Mouse (Mus musculus) kidney, embryonic 15.5 days (tissue): ENCODE measurements around the gene 4930524J08Rik. TPM values are rescaled to one million over a fixed set of nuclear protein-coding genes. Genes with fewer than 3 reads are reported as not detected.
A peak's percentile ranks its signal among the peaks of the same experiment; 100 is the strongest.

Experiments used
- ATAC-seq: fragments of 200-750 bp; cut with Nextera tagmentation; replicated peaks from 2 replicates; pipeline ENCODE4 v1.8.0; 2017; ENCODE audit warnings: moderate TSS enrichment; ENCODE audit not compliant: low FRiP score
- H3K27ac ChIP-seq: fragments of 300-500 bp; sonication (generic); 2 replicates; pipeline ENCODE4 v1.5.1; 2015; ENCODE audit warnings: mild to moderate bottlenecking, inconsistent platforms
- H3K27me3 ChIP-seq: fragments of 300-500 bp; sonication (generic); 2 replicates; pipeline ENCODE4 v1.6.1; 2015; ENCODE audit warnings: inconsistent platforms
- H3K36me3 ChIP-seq: fragments of 300-500 bp; sonication (generic); 2 replicates; pipeline ENCODE4 v1.6.1; 2015; ENCODE audit warnings: inconsistent platforms
- H3K4me1 ChIP-seq: fragments of 300-500 bp; sonication (generic); 2 replicates; pipeline ENCODE4 v1.6.1; 2015; ENCODE audit warnings: inconsistent platforms
- H3K4me2 ChIP-seq: fragments of 300-500 bp; sonication (generic); 2 replicates; pipeline ENCODE4 v1.6.1; 2015; ENCODE audit warnings: moderate library complexity, mild to moderate bottlenecking, inconsistent platforms
- H3K4me3 ChIP-seq: fragments of 300-500 bp; sonication (generic); replicated peaks from 2 replicates; pipeline ENCODE4 v1.5.1; 2015; ENCODE audit warnings: mild to moderate bottlenecking, inconsistent platforms
- H3K9ac ChIP-seq: fragments of 300-500 bp; sonication (generic); 2 replicates; pipeline ENCODE4 v1.6.1; 2015; ENCODE audit warnings: mild to moderate bottlenecking, inconsistent platforms
- H3K9me3 ChIP-seq: fragments of 300-500 bp; sonication (generic); replicated peaks from 2 replicates; pipeline ENCODE4 v1.6.1; 2016; ENCODE audit warnings: inconsistent platforms
- WGBS: fragments of 180-500 bp; shearing (Covaris S2); methylation state at CpG from one replicate; pipeline ENCODE4 v1.1.7; 2015; ENCODE audit warnings: mixed read lengths; 5-methylcytosine and 5-hydroxymethylcytosine counted together
- polyA plus RNA-seq: library from polyadenylated mRNA; unstranded; fragments of >200 nt; fragmentation: Nextera tagmentation; extraction: Ambion mirVana; gene quantifications from 2 replicates; pipeline ENCODE4 v1.2.1, GENCODE M21; 2015

4930524J08Rik gene
- 1.9 and 2.6 TPM in 2 replicates for polyA plus RNA-seq

- peak within 1 kb of the TSS; percentile 100 for H3K27ac ChIP-seq
- H3K27me3 ChIP-seq = no peaks in the 10 kb centered on the region
- H3K36me3 ChIP-seq = peaks cover 3% of the 10 kb centered on the region
- H3K9ac ChIP-seq = peak within 1 kb of the TSS; percentile 97
- ATAC-seq = peak; percentile 98
- peak within 1 kb of the TSS; percentile 94 for H3K4me3 ChIP-seq
- under 1% methylated on average over 89 of the region's 97 CpGs for WGBS
- H3K4me1 ChIP-seq = peaks cover 26% of the 10 kb centered on the region
- no peaks in the 10 kb centered on the region for H3K9me3 ChIP-seq
- peak within 1 kb of the TSS; percentile 68 for H3K4me2 ChIP-seq
Measured at GRCm38 (mm10) chr5:99978699-99979442, at the start of gene 4930524J08Rik, which contains the start of gene Hnrnpd. 4930524J08Rik (plus strand) TSS chr5:99979061. Hnrnpd (minus strand) TSS chr5:99978938.

- Histone ChIP-seq H3K4me2 (no peak overlapping the region), H3K36me3 (no peaks in the 10 kb centered on the region), H3K4me3 (no peak overlapping the region), H3K4me1 (no peaks in the 10 kb centered on the region), H3K27ac (no peak overlapping the region), H3K9ac (no peak overlapping the region), H3K27me3 (no peaks in the 10 kb centered on the region), H3K9me3 (no peaks in the 10 kb centered on the region)
- no peak for ATAC-seq
- WGBS = 83% methylated on average over 6 of the region's 6 CpGs
Measured at GRCm38 (mm10) chr5:99931910-99932309, 47.0 kb upstream of the 4930524J08Rik start.

- Histone ChIP-seq H3K9me3 (peaks cover 4% of the 10 kb centered on the region; the same call in 1 of the 2 replicates), H3K9ac (no peak overlapping the region), H3K4me3 (no peak overlapping the region), H3K27ac (no peak overlapping the region), H3K27me3 (no peaks in the 10 kb centered on the region), H3K4me2 (no peak overlapping the region), H3K36me3 (no peaks in the 10 kb centered on the region), H3K4me1 (no peaks in the 10 kb centered on the region)
- 89% methylated on average over 3 of the region's 3 CpGs for WGBS
- ATAC-seq = no peak
Measured at GRCm38 (mm10) chr5:99939440-99939839, 39.4 kb upstream of the 4930524J08Rik start.

GRCm38 (mm10) chr5:99941273-99941672, 37.6 kb upstream of the 4930524J08Rik start:
- H3K4me2 ChIP-seq = no peak overlapping the region
- H3K9ac ChIP-seq = no peak overlapping the region
- peaks cover 4% of the 10 kb centered on the region; the same call in 1 of the 2 replicates for H3K9me3 ChIP-seq
- no peaks in the 10 kb centered on the region for H3K4me1 ChIP-seq
- ATAC-seq = no peak
- H3K4me3 ChIP-seq = no peak overlapping the region
- no peak overlapping the region for H3K27ac ChIP-seq
- WGBS = 75% methylated on average over 10 of the region's 10 CpGs
- H3K27me3 ChIP-seq = no peaks in the 10 kb centered on the region
- H3K36me3 ChIP-seq = no peaks in the 10 kb centered on the region

- H3K27me3 ChIP-seq = no peaks in the 10 kb centered on the region
- no peaks in the 10 kb centered on the region for H3K4me1 ChIP-seq
- H3K4me2 ChIP-seq = no peak overlapping the region
- no peak for ATAC-seq
- peaks cover 4% of the 10 kb centered on the region; the same call in 1 of the 2 replicates for H3K9me3 ChIP-seq
- H3K27ac ChIP-seq = no peak overlapping the region
- H3K9ac ChIP-seq = no peak overlapping the region
- no peak overlapping the region for H3K4me3 ChIP-seq
- WGBS = 53% methylated on average over 10 of the region's 10 CpGs
- H3K36me3 ChIP-seq = no peaks in the 10 kb centered on the region
Measured at GRCm38 (mm10) chr5:99941776-99942502, 36.9 kb upstream of the 4930524J08Rik start.

GRCm38 (mm10) chr5:99952513-99952912, 26.3 kb upstream of the 4930524J08Rik start:
- no peak overlapping the region for H3K4me2 ChIP-seq
- no peak overlapping the region for H3K27ac ChIP-seq
- no peak for ATAC-seq
- H3K4me3 ChIP-seq = no peak overlapping the region
- no peak overlapping the region for H3K9ac ChIP-seq
- 0 out of 2 replicates have a peak, but pooled peaks cover 7% of the 10 kb centered on the region for H3K4me1 ChIP-seq
- WGBS = 86% methylated on average over 5 of the region's 5 CpGs
- H3K9me3 ChIP-seq = no peaks in the 10 kb centered on the region
- no peaks in the 10 kb centered on the region for H3K27me3 ChIP-seq
- H3K36me3 ChIP-seq = peaks cover 19% of the 10 kb centered on the region

GRCm38 (mm10) chr5:99953883-99954282, 25.0 kb upstream of the 4930524J08Rik start:
- no peak overlapping the region for H3K4me3 ChIP-seq
- peaks cover 26% of the 10 kb centered on the region for H3K36me3 ChIP-seq
- H3K9ac ChIP-seq = no peak overlapping the region
- no peak overlapping the region for H3K4me2 ChIP-seq
- no peaks in the 10 kb centered on the region for H3K9me3 ChIP-seq
- WGBS = 65% methylated on average over 1 of the region's 1 CpGs
- no peaks in the 10 kb centered on the region for H3K4me1 ChIP-seq
- ATAC-seq = no peak
- H3K27me3 ChIP-seq = no peaks in the 10 kb centered on the region
- H3K27ac ChIP-seq = no peak overlapping the region

- H3K9me3 ChIP-seq = no peaks in the 10 kb centered on the region
- no peak overlapping the region for H3K27ac ChIP-seq
- H3K4me3 ChIP-seq = no peak overlapping the region
- H3K27me3 ChIP-seq = no peaks in the 10 kb centered on the region
- no peak overlapping the region for H3K9ac ChIP-seq
- no peak overlapping the region for H3K4me2 ChIP-seq
- peaks cover 55% of the 10 kb centered on the region for H3K36me3 ChIP-seq
- 90% methylated on average over 1 of the region's 1 CpGs for WGBS
- no peaks in the 10 kb centered on the region for H3K4me1 ChIP-seq
- no peak for ATAC-seq
Measured at GRCm38 (mm10) chr5:99958666-99959065, 20.2 kb upstream of the 4930524J08Rik start.

- Histone ChIP-seq H3K4me2 (no peak overlapping the region), H3K9me3 (no peaks in the 10 kb centered on the region), H3K4me3 (no peak overlapping the region), H3K27me3 (no peaks in the 10 kb centered on the region), H3K36me3 (peaks cover 61% of the 10 kb centered on the region), H3K4me1 (no peaks in the 10 kb centered on the region), H3K27ac (no peak overlapping the region), H3K9ac (no peak overlapping the region)
- WGBS = 80% methylated on average over 2 of the region's 2 CpGs
- no peak for ATAC-seq
Measured at GRCm38 (mm10) chr5:99959236-99959936, 19.5 kb upstream of the 4930524J08Rik start.

GRCm38 (mm10) chr5:99959960-99960359, 18.9 kb upstream of the 4930524J08Rik start:
- Histone ChIP-seq H3K9ac (no peak overlapping the region), H3K27ac (no peak overlapping the region), H3K4me3 (no peak overlapping the region), H3K4me2 (no peak overlapping the region), H3K36me3 (peaks cover 60% of the 10 kb centered on the region), H3K9me3 (no peaks in the 10 kb centered on the region), H3K4me1 (no peaks in the 10 kb centered on the region), H3K27me3 (no peaks in the 10 kb centered on the region)
- ATAC-seq = no peak
- 82% methylated on average over 2 of the region's 2 CpGs for WGBS

- Histone ChIP-seq H3K27ac (no peak overlapping the region), H3K27me3 (no peaks in the 10 kb centered on the region), H3K4me3 (no peak overlapping the region; the same call in 1 of the 2 replicates), H3K9me3 (no peaks in the 10 kb centered on the region), H3K4me2 (peak overlapping the region; percentile 68), H3K4me1 (peaks cover 29% of the 10 kb centered on the region), H3K9ac (no peak overlapping the region), H3K36me3 (peaks cover 26% of the 10 kb centered on the region)
- WGBS = 14% methylated on average over 2 of the region's 2 CpGs
- no peak for ATAC-seq
Measured at GRCm38 (mm10) chr5:99973941-99974340, 4.9 kb upstream of the 4930524J08Rik start.

GRCm38 (mm10) chr5:99975061-99975460, 3.8 kb upstream of the 4930524J08Rik start:
- WGBS = 52% methylated on average over 4 of the region's 4 CpGs
- ATAC-seq = no peak
- Histone ChIP-seq H3K4me3 (peak overlapping the region; percentile 24), H3K36me3 (peaks cover 20% of the 10 kb centered on the region), H3K4me2 (peak overlapping the region; percentile 68), H3K4me1 (peaks cover 34% of the 10 kb centered on the region), H3K9ac (no peak overlapping the region), H3K27ac (0 out of 2 replicates have a peak overlapping the region, but pooled peaks have one; percentile 32), H3K27me3 (no peaks in the 10 kb centered on the region), H3K9me3 (no peaks in the 10 kb centered on the region)
